Mouse (Mus musculus) olfactory bulb, adult 2 months (tissue): ENCODE measurements around the gene Pkmyt1.

Experiments
- CTCF ChIP-seq: fragments of 200-500 bp; IDR thresholded peaks from 2 replicates; pipeline ENCODE4 v1.5.1; 2012; ENCODE audit warnings: low read depth, mild to moderate bottlenecking, low read length, moderate library complexity; ENCODE audit not compliant: insufficient read depth
- POLR2A ChIP-seq: fragments of 200-500 bp; IDR thresholded peaks from 2 replicates; pipeline ENCODE4 v1.6.1; 2012; ENCODE audit warnings: mild to moderate bottlenecking, low read depth, low read length, moderate library complexity; ENCODE audit not compliant: insufficient read depth

DNA sequence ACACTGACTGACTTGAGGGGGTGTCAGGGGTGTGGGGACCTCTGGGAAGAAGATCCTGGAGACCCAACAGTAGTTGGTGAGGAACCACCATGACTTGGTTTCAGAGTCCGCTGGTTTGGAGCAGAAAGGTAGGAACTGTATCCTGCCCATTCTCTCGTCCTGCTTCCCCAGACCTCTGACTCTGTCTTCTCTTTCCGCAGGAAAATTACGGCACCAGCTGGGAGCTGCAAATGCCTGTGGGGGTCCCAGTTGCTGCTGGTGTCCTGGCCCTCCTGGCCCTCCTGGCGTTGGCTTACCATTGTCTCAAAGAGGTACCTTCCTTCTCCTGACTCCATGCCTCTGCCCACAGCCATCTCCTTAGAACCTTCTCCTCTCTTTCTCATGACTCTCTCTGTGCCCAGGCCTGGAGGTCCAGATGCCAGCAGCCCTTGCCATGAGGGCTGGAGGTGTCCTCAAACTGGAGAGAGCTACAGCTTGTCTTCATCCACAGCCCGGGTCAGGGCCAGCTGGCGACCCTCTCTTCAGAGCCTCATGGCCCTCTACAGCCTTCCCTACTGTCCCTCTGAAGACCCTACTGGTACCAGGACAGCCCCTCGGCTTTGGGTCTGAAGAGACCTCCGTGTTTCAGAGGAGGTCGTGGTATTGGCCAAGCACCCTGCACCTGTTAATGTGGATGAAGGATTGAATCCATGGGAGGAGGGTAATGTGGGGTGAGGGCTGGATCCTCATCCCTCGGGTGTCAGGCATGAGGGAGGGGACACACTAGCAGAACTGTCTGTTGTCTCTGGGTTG is 23.5 kb downstream of the Pkmyt1 start:
- TF ChIP-seq POLR2A (no peak), CTCF (no peak)
